Mouse (Mus musculus) E14TG2a.4 (cell line): ENCODE results near the gene Slc25a3.

Source experiments
- CTCF ChIP-seq: conservative IDR thresholded peaks from 2 replicates; pipeline ENCODE4 v1.5.1; 2014; ENCODE audit warnings: low read length
- POU5F1 ChIP-seq: IDR thresholded peaks from 2 replicates; pipeline ENCODE4 v1.6.1; 2014; ENCODE audit warnings: low read length, borderline replicate concordance

DNA sequence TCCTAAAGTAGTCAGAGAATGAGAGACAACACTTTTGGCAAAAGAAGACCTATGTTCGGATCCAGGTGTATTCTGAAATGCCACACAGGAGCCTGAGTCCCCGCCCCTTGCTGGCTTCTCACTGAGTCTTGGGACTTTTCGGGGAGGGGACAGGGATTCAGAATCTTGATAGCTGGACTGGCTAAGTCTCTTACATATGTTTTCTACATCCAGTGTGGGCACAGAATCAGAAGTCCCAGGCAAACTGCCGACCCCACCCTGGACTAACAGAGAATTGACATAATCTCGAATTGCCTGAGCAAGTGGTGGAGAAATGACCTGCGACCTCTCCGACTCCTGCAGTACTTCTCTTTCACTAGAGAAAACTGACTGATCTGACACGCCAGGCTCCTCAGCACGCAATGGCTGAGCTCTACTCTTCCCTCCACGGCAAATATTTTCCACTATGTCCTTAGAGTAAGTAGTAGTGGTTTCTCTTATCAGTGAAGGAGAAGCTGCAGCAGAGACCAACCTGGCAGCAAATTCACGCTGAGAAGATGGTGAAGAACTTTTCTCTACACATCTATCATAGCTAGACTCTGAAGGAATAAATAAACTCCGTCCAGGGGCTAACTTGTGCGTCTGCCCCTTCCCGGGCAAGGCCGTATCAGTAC, 38.8 kb upstream of the Slc25a3 start:
- TF ChIP-seq CTCF (no peak), POU5F1 (no peak)
